ENCODE assay signal across 8 mouse cellular contexts in the genomic region with DNA sequence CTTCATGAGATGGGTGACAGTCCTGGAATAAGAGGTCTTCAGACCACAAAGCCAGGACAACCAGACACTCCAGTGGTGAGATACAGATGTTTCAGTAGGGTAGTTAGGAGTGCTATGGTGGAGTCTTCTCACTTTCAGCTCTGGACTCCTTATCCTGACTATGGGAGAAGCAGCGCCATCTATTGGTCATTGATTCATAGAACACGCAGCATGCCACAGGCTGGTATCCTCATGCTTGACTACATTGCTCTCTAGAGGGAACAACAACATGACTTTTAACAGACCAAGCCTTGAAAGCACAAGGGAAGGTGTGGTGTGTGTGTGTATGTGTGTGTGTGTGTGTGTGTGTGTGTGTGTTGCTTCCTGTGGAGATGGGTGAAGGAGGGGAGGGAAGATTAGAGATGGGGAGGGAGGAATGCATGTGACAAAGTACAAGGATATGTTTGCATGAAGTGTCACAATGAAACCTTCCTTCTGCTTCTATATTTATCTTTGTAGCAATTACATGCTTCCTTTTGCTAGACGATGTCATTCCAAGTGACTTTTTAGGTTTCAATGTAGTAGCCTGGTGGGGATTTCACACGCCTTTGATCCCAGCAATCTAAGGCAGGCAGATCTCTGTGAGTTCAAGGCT. TPM values are rescaled to one million over a fixed set of nuclear protein-coding genes. Genes with fewer than 3 reads are reported as not detected.
A peak's percentile ranks its signal among the peaks of the same experiment; 100 is the strongest.
DNase-seq lines count a peak whose midpoint lies in the region; ATAC-seq and TF ChIP-seq lines count a peak whose summit lies in the region.

No protein-coding gene starts in this region.

- no peak for ATAC-seq in heart, embryonic 11.5 days (replicated peaks; ENCODE audit: insufficient number of reproducible peaks, low FRiP score, low TSS enrichment)
- peak; percentile 40; the same call in 1 of the 2 replicates for ATAC-seq in hindbrain, embryonic 15.5 days (ENCODE audit: low FRiP score, low read depth)
- peak; percentile 97 for ATAC-seq in megakaryocyte progenitor cell, adult 5-6 weeks (replicated peaks; ENCODE audit: poor library complexity)

- no peaks in the 10 kb centered on the region for H3K79me2 ChIP-seq in heart, adult 2 months (replicated peaks; ENCODE audit: control insufficient read depth, insufficient read depth, low read length)

- no peak overlapping the region for H3K4me3 ChIP-seq in heart, adult 2 months
- H3K4me3 ChIP-seq in heart, embryonic 11.5 days (ENCODE audit: low read depth, low read length): no peak overlapping the region
- H3K4me3 ChIP-seq in embryonic facial prominence, embryonic 10.5 days: no peak overlapping the region
- no peak overlapping the region for H3K4me3 ChIP-seq in hindbrain, embryonic 15.5 days
- H3K4me3 ChIP-seq in left cerebral cortex, adult 2 months: no peak overlapping the region

- H3K4me1 ChIP-seq in heart, adult 2 months (ENCODE audit: control insufficient read depth, insufficient read depth, low read length): peaks cover 1% of the 10 kb centered on the region; the same call in 1 of the 2 replicates
- H3K4me1 ChIP-seq in heart, embryonic 11.5 days (ENCODE audit: control insufficient read depth, insufficient read depth, low read length): peaks cover 4% of the 10 kb centered on the region
- peaks cover 19% of the 10 kb centered on the region for H3K4me1 ChIP-seq in embryonic facial prominence, embryonic 10.5 days
- H3K4me1 ChIP-seq in hindbrain, embryonic 15.5 days (replicated peaks): peaks cover 6% of the 10 kb centered on the region; the same call in 1 of the 2 replicates

- intact Hi-C loops in heart, adult 2 months (cut with DNase I): loop anchor here (10.0 kb wide), 1 partner anchor 391 kb away; no protein-coding TSS in a partner anchor
- intact Hi-C loops in left cerebral cortex, adult 2 months (cut with DNase I): no loop called here

- no peak for TF ChIP-seq POLR2A in heart, adult 2 months (IDR thresholded peaks at IDR 0.05; ENCODE audit: insufficient read depth, low read depth, low read length)

- 26% methylated on average over 4 of the region's 4 CpGs for WGBS in heart, adult 2 months
- 40% methylated on average over 4 of the region's 4 CpGs for WGBS in heart, embryonic 11.5 days (ENCODE audit: insufficient replicate concordance)
- WGBS in embryonic facial prominence, embryonic 10.5 days: 47% methylated on average over 4 of the region's 4 CpGs
- WGBS in hindbrain, embryonic 15.5 days: 56% methylated on average over 4 of the region's 4 CpGs

- H3K27me3 ChIP-seq in heart, adult 2 months (ENCODE audit: control insufficient read depth, insufficient read depth, low read length): no peaks in the 10 kb centered on the region
- H3K27me3 ChIP-seq in heart, embryonic 11.5 days (ENCODE audit: control insufficient read depth, insufficient read depth, low read length): no peaks in the 10 kb centered on the region
- H3K27me3 ChIP-seq in embryonic facial prominence, embryonic 10.5 days (replicated peaks; ENCODE audit: low read depth, poor library complexity, severe bottlenecking): no peaks in the 10 kb centered on the region
- H3K27me3 ChIP-seq in hindbrain, embryonic 15.5 days: no peaks in the 10 kb centered on the region

- DNase-seq in heart, adult 2 months: no peak
- peak; percentile 16 for DNase-seq in adrenal gland, adult 8-10 months
- DNase-seq in embryonic facial prominence, embryonic 10.5 days (ENCODE audit: low spot score): peak; percentile 52
- DNase-seq in left cerebral cortex, adult 2 months (ENCODE audit: extremely low spot score in 1 of 2, low spot score in 2 of 2): peak in 1 of 2 experiments; percentile 47
- peak; percentile 14 for DNase-seq in testis, postnatal 14 days (ENCODE audit: low spot score)

- TF ChIP-seq EP300 in heart, adult 2 months (IDR thresholded peaks at IDR 0.05; ENCODE audit: insufficient read depth, low read depth, low read length): no peak

- peak; percentile 74 for TF ChIP-seq CTCF in heart, adult 2 months (IDR thresholded peaks at IDR 0.05)
- peak; percentile 63 for TF ChIP-seq CTCF in left cerebral cortex, adult 2 months (IDR thresholded peaks at IDR 0.05)

- H3K27ac ChIP-seq in heart, adult 2 months: no peak overlapping the region
- no peak overlapping the region for H3K27ac ChIP-seq in heart, embryonic 11.5 days (ENCODE audit: low read depth, low read length)
- no peak overlapping the region for H3K27ac ChIP-seq in embryonic facial prominence, embryonic 10.5 days (replicated peaks)
- no peak overlapping the region for H3K27ac ChIP-seq in hindbrain, embryonic 15.5 days (replicated peaks)
- no peak overlapping the region for H3K27ac ChIP-seq in left cerebral cortex, adult 2 months

- no peaks in the 10 kb centered on the region for H3K9me3 ChIP-seq in heart, embryonic 11.5 days (replicated peaks; ENCODE audit: control insufficient read depth, low read length)
- no peaks in the 10 kb centered on the region for H3K9me3 ChIP-seq in embryonic facial prominence, embryonic 10.5 days
- no peaks in the 10 kb centered on the region for H3K9me3 ChIP-seq in hindbrain, embryonic 15.5 days

- no peak overlapping the region for H3K4me2 ChIP-seq in heart, embryonic 11.5 days
- no peak overlapping the region for H3K4me2 ChIP-seq in hindbrain, embryonic 15.5 days

- H3K36me3 ChIP-seq in heart, adult 2 months (ENCODE audit: control insufficient read depth, insufficient read depth, low read length): no peaks in the 10 kb centered on the region
- H3K36me3 ChIP-seq in heart, embryonic 11.5 days (ENCODE audit: control insufficient read depth, insufficient read depth, low read length): no peaks in the 10 kb centered on the region
- no peaks in the 10 kb centered on the region for H3K36me3 ChIP-seq in embryonic facial prominence, embryonic 10.5 days (replicated peaks)
- H3K36me3 ChIP-seq in hindbrain, embryonic 15.5 days: no peaks in the 10 kb centered on the region

- no peak overlapping the region for H3K9ac ChIP-seq in heart, adult 2 months (ENCODE audit: low read depth, low read length)
- H3K9ac ChIP-seq in heart, embryonic 11.5 days (ENCODE audit: low read depth, low read length): no peak overlapping the region
- no peak overlapping the region for H3K9ac ChIP-seq in hindbrain, embryonic 15.5 days

RNA-seq across cellular contexts. Expression of gene Thumpd2, which starts 49.0 kb away (rescaled TPM):
- 1 to 10 TPM; 3.9 to 4.8 TPM for total RNA-seq in heart, adult 2 months (2021)
- polyA plus RNA-seq in heart, adult 2 months (2012; rRNA removed): 1.2 and 1.4 TPM in 2 replicates
- 11.0 and 12.0 TPM in 2 replicates for polyA plus RNA-seq in heart, embryonic 11.5 days (2014; fragmentation: Nextera tagmentation; extraction: Ambion mirVana)
- 10 to 100 TPM in 1 of 4 experiments, 1 to 10 TPM in 3; 6.9 to 10.7 (median 9.1) TPM for total RNA-seq in adrenal gland, adult 8-10 months (2022)
- 14.0 and 14.4 TPM in 2 replicates for polyA plus RNA-seq in embryonic facial prominence, embryonic 10.5 days (2016; fragmentation: Nextera tagmentation; extraction: Ambion mirVana)
- polyA plus RNA-seq in hindbrain, embryonic 15.5 days (2015; fragmentation: Nextera tagmentation; extraction: Ambion mirVana): 7.1 and 7.5 TPM in 2 replicates
- total RNA-seq in left cerebral cortex, adult 2 months (2021): 1 to 10 TPM; 6.2 to 6.3 TPM
- 12.0 and 12.6 TPM in 2 replicates for total RNA-seq in megakaryocyte progenitor cell, adult 5-6 weeks (2015)
- total RNA-seq in megakaryocyte progenitor cell, adult 5-6 weeks (2017): 16.3 and 17.1 TPM in 2 replicates

Comparison
In these comparisons a context has a peak if more than half of its experiments do, and no peak if none do; other contexts are left out.
1. DNase-seq: peak in adrenal gland, adult 8-10 months (single experiment), embryonic facial prominence, embryonic 10.5 days (single experiment) and testis, postnatal 14 days (single experiment); none in heart, adult 2 months (0 of 2).